Mouse (Mus musculus) embryonic facial prominence, embryonic 11.5 days (tissue): ENCODE measurements around the gene Gm20388. TPM values are rescaled to one million over a fixed set of nuclear protein-coding genes. Genes with fewer than 3 reads are reported as not detected.
A peak's percentile ranks its signal among the peaks of the same experiment; 100 is the strongest.

ENCODE experiments used
- ATAC-seq: fragments of 200-750 bp; cut with Nextera tagmentation; replicated peaks from 2 replicates; pipeline ENCODE4 v1.8.0; 2017; ENCODE audit warnings: low read depth; ENCODE audit not compliant: insufficient number of reproducible peaks, low FRiP score, low TSS enrichment
- DNase-seq: peaks from one replicate; pipeline ENCODE4 v3.0.0-alpha.2; 2015; ENCODE audit warnings: low spot score
- H3K27ac ChIP-seq: fragments of 300-500 bp; sonication (generic); replicated peaks from 2 replicates; pipeline ENCODE4 v1.5.1; 2014; ENCODE audit warnings: mild to moderate bottlenecking, low read depth, low read length, control low read depth
- H3K27me3 ChIP-seq: fragments of 300-500 bp; sonication (generic); 2 replicates; pipeline ENCODE4 v1.6.1; 2014; ENCODE audit warnings: mild to moderate bottlenecking, low read length, moderate library complexity, mixed read lengths; ENCODE audit not compliant: control insufficient read depth, insufficient read depth
- H3K36me3 ChIP-seq: fragments of 300-500 bp; sonication (generic); replicated peaks from 2 replicates; pipeline ENCODE4 v1.6.1; 2014; ENCODE audit warnings: low read depth, mild to moderate bottlenecking, low read length, moderate library complexity, mixed read lengths; ENCODE audit not compliant: control insufficient read depth, insufficient read depth
- H3K4me1 ChIP-seq: fragments of 300-500 bp; sonication (generic); 2 replicates; pipeline ENCODE4 v1.6.1; 2014; ENCODE audit warnings: low read length, mixed read lengths; ENCODE audit not compliant: control insufficient read depth, insufficient read depth
- H3K4me2 ChIP-seq: fragments of 300-500 bp; sonication (generic); 2 replicates; pipeline ENCODE4 v1.6.1; 2014; ENCODE audit warnings: low read depth, mild to moderate bottlenecking, control low read depth, low read length, moderate library complexity
- H3K4me3 ChIP-seq: fragments of 300-500 bp; sonication (generic); 2 replicates; pipeline ENCODE4 v1.5.1; 2014; ENCODE audit warnings: low read depth, low read length, control low read depth
- H3K9ac ChIP-seq: fragments of 300-500 bp; sonication (generic); replicated peaks from 2 replicates; pipeline ENCODE4 v1.6.1; 2014; ENCODE audit warnings: mild to moderate bottlenecking, control low read depth, low read length
- H3K9me3 ChIP-seq: fragments of 300-500 bp; sonication (generic); replicated peaks from 2 replicates; pipeline ENCODE4 v1.6.1; 2016; ENCODE audit warnings: mild to moderate bottlenecking, low read length, inconsistent platforms, mixed read lengths; ENCODE audit not compliant: control insufficient read depth
- WGBS: fragments of 180-500 bp; shearing (Covaris S2); extraction: QIAGEN DNeasy Blood & Tissue Kit; methylation state at CpG from one replicate; pipeline ENCODE4 v1.1.7; 2014; 5-methylcytosine and 5-hydroxymethylcytosine counted together
- polyA plus RNA-seq: library from polyadenylated mRNA; unstranded; fragments of >200 nt; fragmentation: Nextera tagmentation; extraction: Ambion mirVana; gene quantifications from 2 replicates; pipeline ENCODE4 v1.2.1, GENCODE M21; 2014

The Gm20388 gene
- polyA plus RNA-seq, 1 experiment from 2014 or later = 3.1 TPM

DNA sequence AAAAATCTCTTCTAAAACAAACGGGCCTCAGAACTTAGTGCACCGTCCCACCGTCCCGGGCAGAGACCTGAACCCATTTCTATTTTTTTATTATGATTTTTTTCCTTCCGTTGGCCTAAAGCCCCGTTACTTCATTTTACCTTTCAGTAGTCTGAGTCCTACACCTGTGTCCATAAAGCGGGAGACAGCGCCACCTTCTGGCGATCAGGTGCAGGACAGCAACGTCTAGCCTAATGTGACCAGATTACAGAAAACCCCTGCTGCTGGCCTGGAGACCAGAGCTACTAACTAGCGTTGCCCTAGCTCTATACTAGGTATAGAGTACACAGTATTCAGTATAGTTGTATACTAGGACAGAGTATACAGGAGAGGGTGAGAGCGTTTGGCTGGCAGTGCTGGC lies 1602.8 kb downstream of the Gm20388 start:
- no peaks in the 10 kb centered on the region for H3K9me3 ChIP-seq
- WGBS = 5% methylated on average over 12 of the region's 12 CpGs
- no peak overlapping the region for H3K27ac ChIP-seq
- H3K36me3 ChIP-seq = no peaks in the 10 kb centered on the region
- no peaks in the 10 kb centered on the region for H3K4me1 ChIP-seq
- no peak overlapping the region for H3K4me3 ChIP-seq
- DNase-seq = peak; percentile 91
- no peaks in the 10 kb centered on the region for H3K27me3 ChIP-seq
- H3K9ac ChIP-seq = no peak overlapping the region
- peak; percentile 70 for ATAC-seq
- H3K4me2 ChIP-seq = no peak overlapping the region

- ATAC-seq (no peak), DNase-seq (no peak)
- WGBS = 83% methylated on average over 18 of the region's 18 CpGs
Observed at GRCm38 (mm10) chr8:121525111-121525818, 1614.6 kb downstream of the Gm20388 start.

DNA sequence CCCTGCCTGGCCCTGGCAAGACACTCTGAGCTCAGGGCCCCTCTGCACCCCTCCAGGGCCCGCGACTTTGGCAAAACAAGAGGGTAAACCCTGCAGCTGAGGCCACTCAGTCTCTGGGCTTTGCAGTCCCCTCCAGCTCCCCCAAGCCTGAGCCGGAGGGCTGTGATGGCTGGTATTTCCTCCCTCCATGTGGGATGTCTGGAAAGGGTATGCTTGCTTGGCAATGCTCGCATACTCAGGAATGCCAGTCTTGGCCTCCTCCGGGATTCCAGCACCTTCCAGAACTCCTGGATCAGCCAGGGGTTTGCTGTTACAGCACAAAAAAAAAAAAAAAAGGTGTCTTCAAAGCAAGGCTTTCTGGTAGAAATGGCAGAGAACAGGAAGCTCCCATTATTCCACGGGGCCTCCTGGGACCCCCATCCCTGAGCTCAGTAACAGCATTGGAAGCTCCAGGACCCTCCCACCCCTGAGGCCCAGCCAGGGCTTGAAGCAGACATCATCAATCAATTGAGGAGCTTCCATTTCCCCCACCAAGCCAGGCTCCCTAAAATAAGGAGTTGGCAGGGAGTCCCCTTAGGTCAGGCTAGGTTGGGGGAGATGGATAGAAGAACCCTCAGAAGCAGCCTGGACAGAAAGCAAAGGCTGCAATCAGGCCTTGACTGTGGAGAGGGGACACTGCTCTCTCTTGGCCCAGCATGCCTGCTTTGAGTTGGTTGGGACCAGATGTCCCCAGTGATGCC lies 1616.3 kb downstream of the Gm20388 start:
- Histone ChIP-seq H3K9me3 (no peaks in the 10 kb centered on the region), H3K4me1 (no peaks in the 10 kb centered on the region)
- WGBS = 75% methylated on average over 6 of the region's 6 CpGs

More at GRCm38 (mm10) chr8:121525111-121525818, 1614.6 kb downstream of the Gm20388 start:
- no peak overlapping the region for H3K4me2 ChIP-seq
- H3K9me3 ChIP-seq = no peaks in the 10 kb centered on the region
- no peak overlapping the region for H3K27ac ChIP-seq
- no peaks in the 10 kb centered on the region for H3K27me3 ChIP-seq
- H3K36me3 ChIP-seq = no peaks in the 10 kb centered on the region
- H3K4me1 ChIP-seq = no peaks in the 10 kb centered on the region
- H3K9ac ChIP-seq = no peak overlapping the region
- H3K4me3 ChIP-seq = no peak overlapping the region

DNA sequence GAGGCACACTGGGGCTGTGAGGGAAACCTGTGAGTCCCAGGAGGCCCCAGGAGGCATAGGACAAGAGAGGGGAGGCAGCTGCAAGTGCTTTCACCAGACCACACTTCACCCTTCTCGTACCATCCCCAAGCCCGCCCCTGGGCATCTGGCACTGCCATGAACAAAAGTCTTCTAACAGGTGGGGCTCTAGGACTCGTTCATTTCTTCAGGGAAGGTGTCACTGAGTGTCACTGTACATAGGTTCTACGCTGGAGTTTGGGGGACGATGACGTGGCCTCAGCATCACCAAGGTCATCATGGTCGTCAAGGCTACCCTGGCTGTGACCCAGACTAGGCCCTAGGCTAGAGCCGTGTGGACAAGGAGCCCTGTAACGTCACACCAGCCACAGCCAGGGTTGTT lies 1617.1 kb downstream of the Gm20388 start:
- DNase-seq (no peak), ATAC-seq (no peak)
- H3K4me3 ChIP-seq = no peak overlapping the region
- 78% methylated on average over 9 of the region's 9 CpGs for WGBS
- H3K9ac ChIP-seq = no peak overlapping the region
- H3K27me3 ChIP-seq = no peaks in the 10 kb centered on the region
- no peak overlapping the region for H3K27ac ChIP-seq
- no peaks in the 10 kb centered on the region for H3K36me3 ChIP-seq
- no peaks in the 10 kb centered on the region for H3K4me1 ChIP-seq
- H3K9me3 ChIP-seq = no peaks in the 10 kb centered on the region
- H3K4me2 ChIP-seq = no peak overlapping the region

More for the DNA sequence above, 1616.3 kb downstream of the Gm20388 start:
- Histone ChIP-seq H3K36me3 (no peaks in the 10 kb centered on the region), H3K4me3 (no peak overlapping the region), H3K9ac (no peak overlapping the region), H3K27ac (no peak overlapping the region), H3K27me3 (no peaks in the 10 kb centered on the region), H3K4me2 (no peak overlapping the region)
- DNase-seq (no peak), ATAC-seq (no peak)

DNA sequence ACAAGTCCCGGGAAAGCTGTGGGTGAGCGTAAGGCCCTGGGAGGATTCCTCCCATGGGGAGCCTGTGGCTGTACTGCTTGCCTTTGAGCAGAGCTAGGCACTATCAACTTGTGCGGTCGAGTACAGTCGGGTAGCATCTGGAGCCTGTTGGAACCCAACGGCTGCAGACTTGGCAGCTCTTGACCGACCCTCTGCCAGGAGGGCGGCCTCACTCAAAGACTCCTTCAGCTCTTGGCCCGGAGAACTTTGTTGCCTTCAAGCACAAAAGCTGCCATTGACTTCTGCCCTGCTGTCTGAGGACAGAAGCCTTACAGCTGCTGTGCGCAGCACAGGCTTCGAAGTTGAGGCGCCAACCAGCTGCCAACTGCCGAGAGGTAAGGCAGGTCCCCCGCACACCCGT lies 1618.1 kb downstream of the Gm20388 start:
- Histone ChIP-seq H3K4me2 (no peak overlapping the region), H3K4me1 (no peaks in the 10 kb centered on the region), H3K9ac (no peak overlapping the region), H3K27me3 (no peaks in the 10 kb centered on the region), H3K9me3 (no peaks in the 10 kb centered on the region), H3K36me3 (no peaks in the 10 kb centered on the region), H3K4me3 (no peak overlapping the region), H3K27ac (no peak overlapping the region)
- WGBS = 89% methylated on average over 15 of the region's 15 CpGs
- DNase-seq (no peak), ATAC-seq (no peak)

DNA sequence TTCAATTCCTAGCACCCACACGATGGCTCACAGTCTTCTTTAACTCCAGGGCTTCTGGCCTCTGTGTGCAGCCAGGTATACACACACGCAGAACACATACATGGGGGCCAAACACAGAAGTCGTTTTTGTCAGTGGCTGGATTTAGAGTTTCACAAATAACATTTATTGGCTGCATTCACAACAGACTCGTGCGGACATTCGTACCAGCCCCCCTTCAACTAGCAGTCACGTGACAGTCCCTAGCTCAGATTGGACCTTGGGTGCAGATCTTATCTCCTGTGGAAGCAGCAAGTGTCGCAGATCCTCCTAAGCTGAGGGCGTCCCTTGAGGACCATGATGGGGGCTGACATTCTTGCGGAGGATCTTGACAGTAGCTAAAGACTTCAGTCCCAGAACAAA lies 1620.0 kb downstream of the Gm20388 start:
- H3K4me2 ChIP-seq = no peak overlapping the region
- H3K27me3 ChIP-seq = no peaks in the 10 kb centered on the region
- no peak for ATAC-seq
- no peaks in the 10 kb centered on the region for H3K36me3 ChIP-seq
- WGBS = 80% methylated on average over 10 of the region's 10 CpGs
- no peaks in the 10 kb centered on the region for H3K9me3 ChIP-seq
- no peaks in the 10 kb centered on the region for H3K4me1 ChIP-seq
- H3K9ac ChIP-seq = no peak overlapping the region
- H3K4me3 ChIP-seq = no peak overlapping the region
- no peak for DNase-seq
- H3K27ac ChIP-seq = no peak overlapping the region

DNA sequence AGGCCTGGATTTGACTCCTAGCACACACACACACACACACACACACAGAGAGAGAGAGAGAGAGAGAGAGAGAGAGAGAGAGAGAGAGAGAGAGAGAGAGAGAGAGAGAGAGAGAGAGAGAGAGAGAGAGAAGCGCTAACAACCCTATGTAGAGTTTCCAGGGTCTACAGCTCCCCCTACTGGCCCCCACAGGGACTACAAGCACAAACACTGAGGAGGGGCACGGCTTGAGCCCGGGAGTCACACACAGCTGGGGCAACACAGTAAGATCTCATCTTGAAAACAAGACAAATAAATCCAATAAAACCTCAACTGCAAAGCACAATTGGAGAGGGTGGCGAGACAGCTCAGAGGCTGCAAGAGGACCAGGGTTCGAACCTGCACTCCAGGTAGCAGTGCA lies 1621.7 kb downstream of the Gm20388 start:
- no peak overlapping the region for H3K27ac ChIP-seq
- DNase-seq (peak; percentile 71), ATAC-seq (no peak)
- H3K9ac ChIP-seq = no peak overlapping the region
- H3K9me3 ChIP-seq = no peaks in the 10 kb centered on the region
- no peaks in the 10 kb centered on the region for H3K4me1 ChIP-seq
- no peaks in the 10 kb centered on the region for H3K27me3 ChIP-seq
- H3K36me3 ChIP-seq = no peaks in the 10 kb centered on the region
- 46% methylated on average over 5 of the region's 5 CpGs for WGBS
- no peak overlapping the region for H3K4me3 ChIP-seq
- H3K4me2 ChIP-seq = no peak overlapping the region

DNA sequence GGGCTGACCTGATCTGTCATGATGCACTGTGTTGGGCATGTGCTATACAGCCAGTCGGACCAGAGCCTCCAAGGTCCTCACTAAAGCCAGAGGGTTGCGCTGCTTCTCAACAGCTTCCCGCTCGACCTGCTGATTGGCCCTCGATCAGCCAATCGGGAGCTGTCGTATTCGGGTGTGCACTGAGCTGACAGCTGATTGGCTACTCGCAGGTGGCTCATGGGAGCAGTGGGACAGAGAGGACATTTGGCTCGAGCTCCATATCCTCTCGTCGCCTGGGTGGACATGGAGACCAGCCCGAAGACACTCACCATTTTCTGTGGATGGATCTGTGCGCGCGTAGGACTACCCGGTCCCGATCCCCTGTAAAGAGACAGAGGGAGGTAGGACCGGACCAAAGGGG lies 1631.2 kb downstream of the Gm20388 start:
- DNase-seq = no peak
- Histone ChIP-seq H3K4me2 (no peak overlapping the region), H3K4me3 (no peak overlapping the region), H3K9me3 (no peaks in the 10 kb centered on the region), H3K27me3 (no peaks in the 10 kb centered on the region), H3K4me1 (no peaks in the 10 kb centered on the region), H3K36me3 (no peaks in the 10 kb centered on the region), H3K27ac (no peak overlapping the region), H3K9ac (no peak overlapping the region)
- 81% methylated on average over 19 of the region's 19 CpGs for WGBS
- ATAC-seq = no peak
